Mouse (Mus musculus): ENCODE data around the gene Abl2. TPM values are rescaled to one million over a fixed set of nuclear protein-coding genes. Genes with fewer than 3 reads are reported as not detected.
"Not testable (repeated sequence)": the region's sequence is repeated elsewhere in the genome, so short reads cannot be mapped to it uniquely, and the experiment has no call there.

Gene Abl2
- total RNA-seq, 2 experiments from 2014 or later = 87.4 to 88.2 TPM

- no peak for TF ChIP-seq CTCF (conservative IDR thresholded peaks at IDR 0.05)
- Histone ChIP-seq H3K27ac (no peak overlapping the region), H3K4me3 (no peak overlapping the region)
- DNase-seq (ENCODE audit: low spot score in 2 of 2) = no peak
Observed at GRCm38 (mm10) chr1:156648705-156649104, 90.1 kb downstream of the Abl2 start.

GRCm38 (mm10) chr1:156650631-156651030 lies 92.0 kb downstream of the Abl2 start:
- DNase-seq (ENCODE audit: low spot score in 2 of 2) = no peak
- TF ChIP-seq CTCF (conservative IDR thresholded peaks at IDR 0.05) = no peak
- no peak overlapping the region for H3K27ac ChIP-seq
- H3K4me3 ChIP-seq = no peak overlapping the region

GRCm38 (mm10) chr1:156652189-156652822 lies 93.7 kb downstream of the Abl2 start:
- Histone ChIP-seq H3K4me3 (no peak overlapping the region), H3K27ac (no peak overlapping the region)
- no peak for DNase-seq (ENCODE audit: low spot score in 2 of 2)
- no peak for TF ChIP-seq CTCF (conservative IDR thresholded peaks at IDR 0.05)

GRCm38 (mm10) chr1:156654735-156655530 lies 96.3 kb downstream of the Abl2 start:
- no peak for DNase-seq (ENCODE audit: low spot score in 2 of 2)
- no peak for TF ChIP-seq CTCF (conservative IDR thresholded peaks at IDR 0.05)
- peak overlapping the region; percentile 47; the same call in 1 of the 2 replicates for H3K27ac ChIP-seq
- no peak overlapping the region for H3K4me3 ChIP-seq

GRCm38 (mm10) chr1:156657523-156657922 lies 98.9 kb downstream of the Abl2 start:
- no peak for DNase-seq (ENCODE audit: low spot score in 2 of 2)
- no peak overlapping the region for H3K4me3 ChIP-seq
- no peak overlapping the region for H3K27ac ChIP-seq
- TF ChIP-seq CTCF (conservative IDR thresholded peaks at IDR 0.05) = peak; percentile 18; the same call in 1 of the 2 replicates

- Histone ChIP-seq H3K27ac (no peak overlapping the region), H3K4me3 (no peak overlapping the region)
- DNase-seq (ENCODE audit: low spot score in 2 of 2) = no peak
- no peak for TF ChIP-seq CTCF (conservative IDR thresholded peaks at IDR 0.05)
Observed at GRCm38 (mm10) chr1:156658676-156659075, 100.1 kb downstream of the Abl2 start.

- Histone ChIP-seq H3K4me3 (no peak overlapping the region), H3K27ac (no peak overlapping the region)
- TF ChIP-seq CTCF (conservative IDR thresholded peaks at IDR 0.05) = no peak
- no peak for DNase-seq (ENCODE audit: low spot score in 2 of 2)
Observed at GRCm38 (mm10) chr1:156659906-156660659, 101.5 kb downstream of the Abl2 start.

GRCm38 (mm10) chr1:156660660-156661236 lies 102.2 kb downstream of the Abl2 start:
- not testable (repeated sequence) for DNase-seq (ENCODE audit: low spot score in 2 of 2); H3K4me3 ChIP-seq; H3K27ac ChIP-seq

GRCm38 (mm10) chr1:156665777-156666176 lies 107.2 kb downstream of the Abl2 start:
- Histone ChIP-seq H3K27ac (no peak overlapping the region), H3K4me3 (no peak overlapping the region)
- TF ChIP-seq CTCF (conservative IDR thresholded peaks at IDR 0.05) = no peak
- no peak for DNase-seq (ENCODE audit: low spot score in 2 of 2)

- no peak for TF ChIP-seq CTCF (conservative IDR thresholded peaks at IDR 0.05)
- H3K27ac ChIP-seq = no peak overlapping the region
- DNase-seq (ENCODE audit: low spot score in 2 of 2) = no peak
- H3K4me3 ChIP-seq = no peak overlapping the region
Observed at GRCm38 (mm10) chr1:156667141-156667926, 108.7 kb downstream of the Abl2 start.

- Histone ChIP-seq H3K27ac (no peak overlapping the region), H3K4me3 (no peak overlapping the region)
- DNase-seq (ENCODE audit: low spot score in 2 of 2) = no peak
- no peak for TF ChIP-seq CTCF (conservative IDR thresholded peaks at IDR 0.05)
Observed at GRCm38 (mm10) chr1:156668602-156669001, 110.0 kb downstream of the Abl2 start.
